Mouse (Mus musculus): ENCODE data around the gene Magt1. TPM values are rescaled to one million over a fixed set of nuclear protein-coding genes. Genes with fewer than 3 reads are reported as not detected.
"Not testable (repeated sequence)": the region's sequence is repeated elsewhere in the genome, so short reads cannot be mapped to it uniquely, and the experiment has no call there.

Magt1 gene
- total and polyA plus RNA-seq, 2 experiments from 2014 or later = 14.5 to 23.6 TPM

DNA sequence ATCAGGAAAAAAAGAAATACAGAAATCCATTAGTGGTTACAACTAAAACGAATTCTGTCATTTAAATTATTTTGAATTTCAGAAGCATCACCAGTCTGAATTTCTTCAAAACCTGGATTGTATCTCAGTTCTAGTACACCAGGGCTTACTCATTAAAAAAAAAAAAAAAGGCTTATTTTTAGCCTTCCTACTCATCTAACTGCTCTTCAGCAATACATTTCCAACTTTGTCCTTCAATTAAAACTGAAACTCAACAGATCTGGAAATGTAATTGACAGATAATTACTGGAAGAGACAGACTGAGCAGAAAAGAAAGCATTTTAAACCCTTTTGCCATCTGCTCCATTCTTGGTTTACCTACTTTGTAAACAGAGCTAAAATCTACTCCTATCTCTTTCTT lies 10.1 kb downstream of the Magt1 start:
- no peak overlapping the region for H3K27ac ChIP-seq (ENCODE audit: low read depth, low read length)
- no peak for DNase-seq (ENCODE audit: low spot score)
- H3K27me3 ChIP-seq (ENCODE audit: insufficient read depth, low read length) = no peaks in the 10 kb centered on the region
- no peaks in the 10 kb centered on the region for H3K9me3 ChIP-seq (ENCODE audit: low read length)
- H3K4me2 ChIP-seq (ENCODE audit: low read depth, low read length, poor library complexity, severe bottlenecking) = no peak overlapping the region
- H3K36me3 ChIP-seq (ENCODE audit: insufficient read depth, low read length) = no peaks in the 10 kb centered on the region
- 78% methylated on average over 1 of the region's 1 CpGs for WGBS
- H3K4me1 ChIP-seq (ENCODE audit: insufficient read depth, low read length) = no peaks in the 10 kb centered on the region
- no peak overlapping the region for H3K9ac ChIP-seq (replicated peaks; ENCODE audit: low read length, poor library complexity, severe bottlenecking)
- no peak overlapping the region for H3K4me3 ChIP-seq (ENCODE audit: low read depth, low read length)
- no peak for ATAC-seq (ENCODE audit: low FRiP score)
- no peak for TF ChIP-seq CTCF (IDR thresholded peaks at IDR 0.05)

DNA sequence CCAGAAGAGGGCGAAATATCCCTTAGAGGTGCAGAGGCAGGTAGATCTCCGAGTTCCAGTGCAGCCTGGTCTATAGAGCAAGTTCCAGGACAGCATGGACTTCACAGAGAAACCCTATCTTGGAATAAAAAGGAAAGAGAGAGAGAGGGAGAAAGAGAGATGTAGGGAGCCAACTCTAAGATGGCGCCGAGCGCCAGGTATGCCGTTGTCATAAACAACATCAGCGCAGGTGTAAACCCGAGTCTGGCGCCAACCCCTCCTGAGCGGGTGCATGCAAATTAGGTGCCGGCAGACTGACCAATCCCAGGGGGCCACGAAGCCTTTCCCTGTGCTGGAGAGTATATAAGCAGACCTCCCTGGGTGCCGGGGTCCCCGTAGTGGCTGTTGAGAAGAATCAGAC lies 54.6 kb downstream of the Magt1 start:
- ATAC-seq (ENCODE audit: low FRiP score); DNase-seq (ENCODE audit: low spot score); H3K9me3 ChIP-seq (ENCODE audit: low read length); H3K4me2 ChIP-seq (ENCODE audit: low read depth, low read length, poor library complexity, severe bottlenecking); H3K4me3 ChIP-seq (ENCODE audit: low read depth, low read length); H3K9ac ChIP-seq (replicated peaks; ENCODE audit: low read length, poor library complexity, severe bottlenecking); H3K36me3 ChIP-seq (ENCODE audit: insufficient read depth, low read length); H3K4me1 ChIP-seq (ENCODE audit: insufficient read depth, low read length); H3K27me3 ChIP-seq (ENCODE audit: insufficient read depth, low read length); H3K27ac ChIP-seq (ENCODE audit: low read depth, low read length): not testable (repeated sequence)
- WGBS = 81% methylated on average over 14 of the region's 14 CpGs

DNA sequence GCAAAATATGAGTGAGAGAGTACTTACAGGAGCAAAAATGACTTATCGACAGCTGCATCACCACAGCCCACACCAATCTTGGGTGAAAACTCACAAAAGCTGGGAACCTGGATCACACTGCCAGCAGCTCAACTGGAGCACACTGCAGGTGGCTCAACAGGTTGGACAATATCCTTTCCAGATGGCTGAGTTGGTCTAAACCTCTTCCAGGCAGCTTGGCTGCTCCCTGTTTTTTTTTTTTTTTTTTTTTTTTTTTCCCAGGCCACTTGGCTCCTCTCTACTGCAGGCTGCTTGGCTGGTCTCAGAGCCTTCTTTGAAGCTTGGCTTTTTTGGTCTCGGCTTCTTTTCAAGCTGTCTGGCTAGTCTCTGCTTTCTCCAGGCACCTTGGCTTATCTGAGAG lies 57.7 kb downstream of the Magt1 start:
- Histone ChIP-seq H3K4me1 (ENCODE audit: insufficient read depth, low read length) (no peaks in the 10 kb centered on the region), H3K9ac (replicated peaks; ENCODE audit: low read length, poor library complexity, severe bottlenecking) (no peak overlapping the region), H3K4me3 (ENCODE audit: low read depth, low read length) (no peak overlapping the region), H3K27ac (ENCODE audit: low read depth, low read length) (no peak overlapping the region), H3K9me3 (ENCODE audit: low read length) (no peaks in the 10 kb centered on the region), H3K36me3 (ENCODE audit: insufficient read depth, low read length) (no peaks in the 10 kb centered on the region), H3K4me2 (ENCODE audit: low read depth, low read length, poor library complexity, severe bottlenecking) (no peak overlapping the region), H3K27me3 (ENCODE audit: insufficient read depth, low read length) (no peaks in the 10 kb centered on the region)
- TF ChIP-seq CTCF (IDR thresholded peaks at IDR 0.05) = no peak
- ATAC-seq (ENCODE audit: low FRiP score) (no peak), DNase-seq (ENCODE audit: low spot score) (no peak)
- WGBS = 83% methylated on average over 2 of the region's 2 CpGs

DNA sequence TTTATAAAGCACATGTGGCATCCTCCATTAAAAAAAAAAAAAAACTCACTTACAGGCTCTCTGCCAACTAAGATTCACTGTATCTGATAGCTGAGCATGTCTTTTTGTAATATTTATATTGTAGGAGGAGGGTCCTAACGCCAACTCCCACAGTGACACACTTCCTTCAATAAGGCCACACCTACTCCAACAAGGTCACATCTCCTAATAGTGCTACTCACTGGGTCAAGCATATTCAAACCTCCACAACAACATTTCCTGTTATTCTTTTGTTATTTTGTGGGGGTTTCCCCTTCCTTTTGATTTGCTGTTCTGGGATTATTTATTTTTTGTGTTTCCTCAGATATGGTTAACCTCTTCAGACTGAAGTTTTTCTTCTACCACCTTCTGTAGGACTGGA lies 65.3 kb downstream of the Magt1 start:
- ATAC-seq (ENCODE audit: low FRiP score) (no peak), DNase-seq (ENCODE audit: low spot score) (no peak)
- H3K27ac ChIP-seq (ENCODE audit: low read depth, low read length) = no peak overlapping the region
- H3K4me1 ChIP-seq (ENCODE audit: insufficient read depth, low read length) = no peaks in the 10 kb centered on the region
- no peaks in the 10 kb centered on the region for H3K9me3 ChIP-seq (ENCODE audit: low read length)
- no peak overlapping the region for H3K9ac ChIP-seq (replicated peaks; ENCODE audit: low read length, poor library complexity, severe bottlenecking)
- 79% methylated on average over 1 of the region's 1 CpGs for WGBS
- TF ChIP-seq CTCF (IDR thresholded peaks at IDR 0.05) = no peak
- no peaks in the 10 kb centered on the region for H3K27me3 ChIP-seq (ENCODE audit: insufficient read depth, low read length)
- no peak overlapping the region for H3K4me2 ChIP-seq (ENCODE audit: low read depth, low read length, poor library complexity, severe bottlenecking)
- H3K4me3 ChIP-seq (ENCODE audit: low read depth, low read length) = no peak overlapping the region
- H3K36me3 ChIP-seq (ENCODE audit: insufficient read depth, low read length) = no peaks in the 10 kb centered on the region

DNA sequence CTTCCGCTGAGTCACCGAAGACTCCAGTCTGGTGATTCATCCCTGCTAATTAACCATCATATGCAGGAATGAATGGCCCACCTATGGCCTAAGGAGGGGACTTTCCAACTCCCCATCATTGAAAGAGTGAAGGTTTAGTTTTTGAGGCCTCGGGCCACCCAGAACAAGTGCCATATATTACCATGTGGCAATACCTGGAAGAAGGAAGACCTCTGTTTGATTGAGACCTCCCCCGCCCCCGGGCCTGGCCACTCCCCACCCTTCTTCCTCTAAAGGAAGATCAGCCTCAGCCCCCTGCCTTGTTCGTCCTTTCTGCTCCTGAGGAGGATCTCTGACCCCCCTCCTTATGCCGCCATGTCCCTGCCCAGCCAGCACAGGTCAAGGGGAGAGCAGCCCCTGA lies 72.5 kb downstream of the Magt1 start:
- ATAC-seq (ENCODE audit: low FRiP score) (no peak), DNase-seq (ENCODE audit: low spot score) (no peak)
- Histone ChIP-seq H3K27me3 (ENCODE audit: insufficient read depth, low read length) (no peaks in the 10 kb centered on the region), H3K9ac (replicated peaks; ENCODE audit: low read length, poor library complexity, severe bottlenecking) (no peak overlapping the region), H3K36me3 (ENCODE audit: insufficient read depth, low read length) (no peaks in the 10 kb centered on the region), H3K4me2 (ENCODE audit: low read depth, low read length, poor library complexity, severe bottlenecking) (no peak overlapping the region), H3K27ac (ENCODE audit: low read depth, low read length) (no peak overlapping the region), H3K4me3 (ENCODE audit: low read depth, low read length) (no peak overlapping the region), H3K4me1 (ENCODE audit: insufficient read depth, low read length) (no peaks in the 10 kb centered on the region), H3K9me3 (ENCODE audit: low read length) (no peaks in the 10 kb centered on the region)
- WGBS = 88% methylated on average over 7 of the region's 7 CpGs
- no peak for TF ChIP-seq CTCF (IDR thresholded peaks at IDR 0.05)

DNA sequence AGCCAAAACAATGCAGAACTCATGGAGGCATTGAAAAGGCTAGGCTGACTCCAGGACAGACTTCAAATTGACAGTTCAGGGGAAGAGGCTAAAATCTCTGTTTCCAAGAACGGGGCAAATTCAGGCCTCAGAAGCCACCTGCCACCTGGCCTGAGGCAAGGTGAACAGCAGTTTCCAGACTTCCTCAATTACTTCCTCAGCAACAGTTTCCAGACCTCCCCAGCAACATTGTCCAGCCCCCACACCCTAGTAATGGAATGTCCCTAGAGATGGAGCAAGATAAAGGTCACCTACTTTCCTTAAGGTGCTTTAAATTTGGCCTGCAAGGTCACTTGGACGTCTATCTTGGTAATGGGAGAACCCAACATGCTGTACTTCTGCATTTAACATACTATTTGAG lies 74.0 kb downstream of the Magt1 start:
- Histone ChIP-seq H3K36me3 (ENCODE audit: insufficient read depth, low read length) (no peaks in the 10 kb centered on the region), H3K4me3 (ENCODE audit: low read depth, low read length) (no peak overlapping the region), H3K27me3 (ENCODE audit: insufficient read depth, low read length) (no peaks in the 10 kb centered on the region), H3K4me1 (ENCODE audit: insufficient read depth, low read length) (no peaks in the 10 kb centered on the region), H3K9ac (replicated peaks; ENCODE audit: low read length, poor library complexity, severe bottlenecking) (no peak overlapping the region), H3K27ac (ENCODE audit: low read depth, low read length) (no peak overlapping the region), H3K9me3 (ENCODE audit: low read length) (no peaks in the 10 kb centered on the region), H3K4me2 (ENCODE audit: low read depth, low read length, poor library complexity, severe bottlenecking) (no peak overlapping the region)
- 69% methylated on average over 2 of the region's 2 CpGs for WGBS
- TF ChIP-seq CTCF (IDR thresholded peaks at IDR 0.05) = no peak
- ATAC-seq (ENCODE audit: low FRiP score) (no peak), DNase-seq (ENCODE audit: low spot score) (no peak)

DNA sequence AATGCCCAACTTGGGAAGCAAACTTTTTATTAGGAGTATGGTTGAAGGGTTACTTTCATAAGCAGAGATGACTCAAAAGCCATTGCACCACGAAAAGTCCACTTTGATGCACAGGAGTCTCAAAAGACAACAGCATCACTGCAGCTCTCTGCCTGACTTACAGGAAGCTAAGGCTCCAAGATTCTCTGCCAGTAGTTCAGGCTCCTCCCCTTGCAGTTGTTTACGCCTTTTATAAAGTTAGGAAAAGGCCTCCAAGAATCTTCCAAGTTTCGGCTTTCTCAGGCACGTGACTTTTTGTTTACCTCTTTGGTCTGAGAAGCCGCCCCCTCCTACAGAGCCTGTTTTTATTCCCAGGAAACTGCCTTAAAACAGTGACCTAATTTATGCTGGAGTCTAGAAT lies 77.4 kb downstream of the Magt1 start:
- Histone ChIP-seq H3K4me1 (ENCODE audit: insufficient read depth, low read length) (no peaks in the 10 kb centered on the region), H3K4me2 (ENCODE audit: low read depth, low read length, poor library complexity, severe bottlenecking) (no peak overlapping the region), H3K27ac (ENCODE audit: low read depth, low read length) (no peak overlapping the region), H3K9ac (replicated peaks; ENCODE audit: low read length, poor library complexity, severe bottlenecking) (no peak overlapping the region), H3K36me3 (ENCODE audit: insufficient read depth, low read length) (no peaks in the 10 kb centered on the region), H3K4me3 (ENCODE audit: low read depth, low read length) (no peak overlapping the region), H3K9me3 (ENCODE audit: low read length) (no peaks in the 10 kb centered on the region), H3K27me3 (ENCODE audit: insufficient read depth, low read length) (no peaks in the 10 kb centered on the region)
- DNase-seq (ENCODE audit: low spot score) = peak; percentile 0
- ATAC-seq (ENCODE audit: low FRiP score) = no peak
- 58% methylated on average over 5 of the region's 5 CpGs for WGBS
- no peak for TF ChIP-seq CTCF (IDR thresholded peaks at IDR 0.05)

Measured in midbrain, postnatal 0 days (tissue).